Mouse (Mus musculus): ENCODE data around the gene Sult2b1.

Sult2b1 gene

DNA sequence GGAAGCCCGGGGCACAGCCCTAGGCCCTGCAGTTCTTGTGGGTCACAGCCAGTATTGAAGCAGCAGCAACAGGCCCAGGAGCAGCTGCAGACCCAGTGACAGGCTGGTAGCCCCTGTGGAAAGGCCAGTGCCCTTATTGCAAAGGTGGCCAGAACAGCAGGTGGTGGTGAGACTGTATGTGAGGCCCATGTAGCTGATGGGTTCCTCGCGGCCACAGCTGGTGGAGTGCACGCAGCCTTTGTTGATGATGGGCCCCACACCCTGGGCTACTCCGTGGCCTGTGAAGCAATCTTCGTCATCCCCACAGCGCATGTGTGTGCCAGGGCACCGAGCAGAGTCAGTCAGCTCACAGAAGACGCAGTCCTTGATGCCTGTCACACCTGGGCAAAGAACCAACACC is 59.3 kb downstream of the Sult2b1 start:
- no peak for DNase-seq (ENCODE audit: low spot score)

DNA sequence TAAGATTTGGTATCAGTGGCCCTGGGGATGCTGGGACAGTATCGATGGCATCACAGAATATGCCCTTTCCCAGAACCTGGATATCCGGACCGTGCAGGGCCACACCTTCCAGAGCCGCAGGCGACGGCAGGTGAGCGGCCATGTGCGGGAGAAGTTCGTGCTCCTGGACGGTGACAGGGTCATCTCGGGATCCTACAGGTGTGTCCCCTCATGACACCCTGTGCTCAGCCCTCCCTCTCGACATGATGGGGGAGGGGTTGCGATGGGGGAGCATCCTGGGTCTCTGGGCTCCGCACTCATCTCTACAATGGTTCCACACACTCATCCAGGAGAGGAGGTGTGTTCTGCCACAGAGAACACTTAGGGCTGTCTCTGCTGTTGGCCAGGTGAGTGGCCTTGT is 60.7 kb downstream of the Sult2b1 start:
- no peak for DNase-seq (ENCODE audit: low spot score)

DNA sequence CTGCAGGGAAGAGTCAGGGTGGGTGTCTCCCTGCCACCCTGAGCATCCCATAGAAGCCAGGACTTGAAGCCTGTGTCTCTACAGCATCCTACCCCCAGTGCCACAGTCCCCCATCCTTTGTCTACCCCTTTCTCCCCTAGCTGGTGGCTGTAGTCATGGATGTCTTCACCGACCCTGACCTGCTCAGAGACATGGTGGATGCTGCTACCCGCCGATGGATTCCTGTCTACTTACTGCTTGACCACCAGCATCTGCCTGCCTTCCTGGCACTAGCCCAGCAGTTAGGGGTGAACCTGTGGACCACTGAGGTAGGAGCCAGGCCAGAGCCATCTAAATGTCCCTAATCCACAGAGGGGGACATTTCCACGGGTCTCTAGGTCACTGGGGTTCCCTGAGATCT is 61.2 kb downstream of the Sult2b1 start:
- DNase-seq (ENCODE audit: low spot score), result no peak

DNA sequence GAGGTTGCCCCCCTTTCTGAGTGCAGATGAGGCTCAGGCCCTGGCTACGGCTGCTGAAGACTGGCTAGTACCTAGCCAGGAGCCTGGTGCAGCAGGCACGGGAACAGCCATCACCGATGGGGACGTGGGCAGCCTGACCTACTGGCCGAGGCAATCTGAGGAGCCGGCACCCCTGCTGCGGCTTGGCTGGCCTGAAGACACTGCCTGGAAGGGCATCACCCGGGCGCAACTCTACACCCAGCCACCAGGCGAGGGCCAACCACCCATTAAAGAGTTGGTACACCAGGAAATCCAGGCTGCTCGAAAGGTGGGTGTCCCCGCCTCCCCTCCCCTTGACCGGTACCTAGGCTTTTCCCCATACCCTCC is 62.1 kb downstream of the Sult2b1 start:
- DNase-seq (ENCODE audit: low spot score), result no peak

DNA sequence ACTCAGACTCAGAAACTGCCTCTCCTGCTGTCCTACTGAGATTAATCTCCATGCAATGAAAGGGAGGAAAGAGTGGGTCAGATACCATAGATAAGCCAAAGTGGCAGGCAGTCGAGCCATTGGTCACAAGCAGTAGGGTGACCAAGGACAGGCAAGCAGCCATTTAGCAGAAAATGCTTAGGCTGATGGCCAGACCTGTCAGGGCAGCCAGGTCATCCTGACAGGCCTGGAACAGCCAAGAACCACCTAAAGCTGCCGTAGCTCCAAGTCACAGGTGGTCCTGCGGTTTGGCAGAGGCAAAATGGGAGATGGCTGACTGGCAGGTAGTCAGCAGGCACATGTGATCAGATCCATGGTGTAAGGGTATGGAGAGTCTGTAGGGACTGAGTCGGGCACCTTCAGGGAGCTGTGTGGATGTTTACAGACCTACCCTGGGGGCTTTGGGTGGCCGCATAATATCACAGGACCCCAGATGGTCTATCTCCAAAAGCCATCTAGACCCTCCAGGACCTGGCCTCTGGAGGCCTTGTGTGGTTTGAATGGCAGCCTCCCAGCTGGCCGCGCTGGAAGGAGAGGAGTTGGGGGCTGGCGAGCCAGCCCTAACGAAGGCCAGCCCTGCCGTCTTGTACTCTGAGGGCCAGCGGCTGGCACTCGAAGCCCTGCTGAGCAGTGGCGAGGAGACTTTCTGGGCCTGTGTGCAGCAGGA is 62.7 kb downstream of the Sult2b1 start:
- DNase-seq (ENCODE audit: low spot score), result no peak

DNA sequence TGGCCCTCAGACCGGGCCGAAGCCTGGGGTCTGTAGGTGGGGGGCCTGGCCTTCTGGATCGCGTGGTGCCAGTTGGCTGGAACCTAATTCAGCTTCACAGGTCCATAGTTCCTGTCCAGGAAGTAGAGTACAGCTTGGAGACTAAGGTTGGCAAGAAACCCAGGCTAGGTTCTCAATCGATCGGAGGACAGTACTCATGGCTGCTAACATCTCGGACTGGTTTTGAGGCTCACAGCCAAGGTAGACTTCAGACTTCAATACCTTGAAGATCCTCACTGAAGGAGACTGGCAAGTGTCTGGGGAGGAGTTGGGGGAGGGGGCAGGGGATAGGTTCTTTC is 63.3 kb downstream of the Sult2b1 start:
- DNase-seq (ENCODE audit: low spot score), result no peak

DNA sequence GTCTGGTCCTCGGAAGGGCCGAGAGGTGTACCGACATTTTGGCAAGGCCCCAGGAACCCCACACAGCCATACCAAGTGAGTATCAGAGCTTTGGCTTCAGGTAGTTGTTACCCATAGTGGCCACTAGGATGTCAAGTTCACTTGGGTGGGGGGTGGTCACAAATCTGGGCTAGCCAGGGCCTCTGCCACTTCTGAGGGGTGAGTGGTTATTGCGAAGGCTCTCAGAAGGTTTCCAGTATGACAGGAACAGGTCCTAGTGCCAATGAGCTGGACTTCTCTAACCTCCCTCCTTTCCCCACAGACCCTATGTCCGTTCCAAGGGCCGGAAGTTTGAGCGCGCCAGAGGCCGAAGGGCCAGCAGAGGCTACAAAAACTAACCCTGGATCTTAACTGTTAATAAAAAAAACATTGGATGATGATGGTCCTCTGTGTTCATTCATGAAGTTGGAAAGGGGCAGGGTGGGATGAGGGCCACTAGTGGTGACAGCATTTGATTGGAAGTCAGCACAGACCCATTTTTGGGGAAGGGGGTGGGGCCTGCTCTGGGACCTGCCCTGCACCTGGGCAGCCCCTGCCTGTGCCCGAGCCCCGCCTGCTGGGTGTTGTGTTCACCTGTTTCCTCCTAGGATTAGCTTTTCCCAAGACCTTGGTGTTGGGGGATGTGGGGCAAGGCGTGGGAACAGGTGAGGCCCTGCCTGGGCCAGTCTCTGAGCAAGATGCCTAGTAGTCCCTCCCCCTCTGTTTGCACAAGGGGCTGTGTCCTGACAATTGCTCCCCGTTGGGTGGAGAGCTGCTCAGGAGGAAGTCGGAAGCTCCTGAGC is 63.8 kb downstream of the Sult2b1 start, which contains the start of gene Fam83e:
Gene Fam83e, plus strand, starts transcription at position 800 of the 821 bp plus-strand sequence.
- DNase-seq (ENCODE audit: low spot score), result peak; percentile 15

DNA sequence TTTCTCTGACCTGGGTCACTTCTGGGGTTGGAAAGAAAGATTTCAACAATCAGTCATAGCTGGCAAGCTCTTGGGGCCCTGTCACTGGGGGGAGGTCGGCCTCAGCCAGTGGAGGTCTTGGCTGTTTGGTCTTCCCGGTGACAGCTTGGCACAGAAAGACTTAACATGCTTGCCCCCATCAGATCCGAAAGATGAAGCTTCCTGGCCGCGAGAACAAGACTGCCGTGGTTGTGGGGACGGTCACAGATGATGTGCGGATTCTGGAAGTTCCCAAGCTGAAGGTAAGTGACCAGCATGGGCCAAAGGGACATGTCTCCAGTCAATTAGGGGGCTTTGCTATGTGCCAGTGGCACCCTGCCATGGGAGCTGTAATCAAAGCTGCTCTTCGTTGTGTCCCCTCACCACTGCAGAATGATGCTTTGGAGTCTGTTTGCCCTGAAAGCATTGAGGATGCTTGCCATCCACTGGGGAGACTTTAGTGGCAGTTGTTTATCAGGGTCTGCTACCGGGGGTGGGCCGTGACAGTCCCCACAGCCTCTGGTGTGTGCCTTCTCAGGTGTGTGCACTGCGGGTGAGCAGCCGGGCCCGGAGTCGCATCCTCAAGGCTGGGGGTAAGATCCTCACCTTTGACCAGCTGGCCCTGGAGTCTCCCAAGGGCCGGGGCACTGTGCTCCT is 64.6 kb downstream of the Sult2b1 start:
- no peak for DNase-seq (ENCODE audit: low spot score)

DNA sequence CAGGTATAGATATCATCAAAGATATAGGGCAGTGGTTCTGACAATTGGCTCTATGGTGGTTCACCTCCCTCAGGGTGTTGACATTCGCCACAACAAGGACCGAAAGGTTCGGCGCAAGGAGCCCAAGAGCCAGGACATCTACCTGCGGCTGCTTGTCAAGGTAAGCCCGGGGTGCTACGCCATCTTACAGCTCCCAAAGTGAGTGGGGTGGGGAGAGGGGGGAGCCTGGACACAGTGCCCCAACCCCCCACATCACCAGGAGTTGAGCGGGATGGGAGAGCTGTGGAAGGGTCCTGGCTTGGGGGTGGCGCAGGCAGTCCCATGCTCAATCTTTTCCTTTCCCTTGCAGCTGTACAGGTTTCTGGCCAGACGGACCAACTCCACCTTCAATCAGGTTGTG is 65.3 kb downstream of the Sult2b1 start:
- no peak for DNase-seq (ENCODE audit: low spot score)

DNA sequence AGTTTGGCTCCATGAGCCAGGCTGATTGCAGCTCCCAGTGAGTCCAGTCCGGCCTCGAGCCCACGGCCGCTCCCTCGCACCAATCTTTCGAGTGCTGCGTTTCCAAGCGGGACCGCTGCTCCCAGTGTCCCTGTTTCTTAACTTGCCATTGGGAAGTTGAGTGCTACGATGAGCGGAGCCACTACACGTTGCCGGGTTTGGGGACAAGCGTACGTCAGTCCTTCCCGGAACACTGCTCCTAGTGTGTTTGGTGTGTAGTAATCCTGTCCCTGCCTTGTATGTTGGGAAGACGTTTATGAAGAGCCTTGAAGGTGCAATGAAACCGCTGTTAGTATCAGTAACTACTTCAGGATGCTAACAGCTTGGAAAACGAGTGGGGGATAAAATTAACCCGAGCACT is 66.1 kb downstream of the Sult2b1 start:
- no peak for DNase-seq (ENCODE audit: low spot score)

DNA sequence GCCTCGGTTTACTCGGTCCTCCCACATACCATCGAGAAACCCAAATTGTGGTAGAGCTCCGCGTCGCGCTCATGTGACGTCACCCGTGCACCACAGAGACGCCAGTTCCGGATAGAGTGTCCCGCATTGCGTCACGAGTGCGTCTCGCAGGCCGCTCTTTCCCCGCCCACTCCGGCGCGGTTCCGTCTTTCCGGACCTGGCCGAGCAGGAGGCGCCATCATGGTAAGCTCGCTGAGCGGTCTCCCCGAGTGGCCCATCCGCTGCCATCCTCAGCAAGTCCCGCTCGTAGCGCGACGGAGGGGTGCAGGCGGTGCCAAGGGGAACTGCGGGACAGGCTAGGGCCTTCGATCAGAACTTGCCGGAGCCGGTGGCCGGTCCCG is 66.6 kb downstream of the Sult2b1 start, which contains the start of gene Sphk2:
Gene Sphk2, minus strand, starts transcription at position 85 of the 380 bp plus-strand sequence.
- peak; percentile 98 for DNase-seq (ENCODE audit: low spot score)

DNA sequence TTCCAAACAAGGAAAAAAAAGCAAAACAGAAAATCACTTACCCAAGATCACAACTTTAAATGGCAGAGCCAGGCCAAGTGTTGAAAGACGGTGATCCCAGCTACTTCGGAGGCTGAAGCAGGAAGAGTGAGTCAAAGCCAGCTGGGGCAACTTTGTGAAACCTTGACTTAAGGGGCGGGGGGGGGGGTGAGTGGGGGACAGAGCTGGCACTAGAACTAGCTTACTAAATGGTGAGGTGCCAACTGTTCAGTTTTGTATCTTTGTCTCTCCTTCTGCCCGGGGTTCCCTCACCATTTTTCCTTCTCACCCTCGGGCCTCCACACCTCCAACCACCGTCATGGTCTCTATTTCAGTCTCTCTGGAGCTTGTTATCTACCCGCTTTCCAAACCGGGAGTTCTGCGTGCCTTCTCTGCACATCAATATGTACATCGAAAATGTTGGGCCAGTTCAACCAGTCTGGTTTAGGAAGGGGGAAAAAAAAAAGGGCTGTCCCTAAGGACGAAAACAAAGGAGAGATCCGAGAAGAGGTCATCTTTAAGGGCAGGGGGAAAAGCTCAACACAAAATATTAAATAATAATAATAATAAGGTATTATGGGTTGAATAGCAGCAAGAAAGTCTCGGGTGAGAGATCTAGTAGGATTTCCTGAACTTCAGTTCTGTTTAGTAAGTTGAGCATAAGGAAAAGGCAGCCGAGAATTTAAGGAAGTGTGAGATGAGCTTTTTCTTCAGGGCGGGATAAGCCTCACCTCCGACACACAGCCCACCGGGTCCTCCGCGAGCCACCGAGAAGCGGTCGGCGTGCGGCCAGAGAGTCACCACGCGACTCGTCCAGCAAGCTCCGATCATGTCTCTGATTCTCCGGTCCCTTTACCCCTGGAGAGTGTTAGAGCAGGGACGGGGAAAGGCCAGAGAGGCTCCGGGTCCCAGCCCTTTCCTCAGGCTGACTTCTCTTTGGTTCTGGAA is 67.2 kb downstream of the Sult2b1 start:
- DNase-seq (ENCODE audit: low spot score), result no peak

DNA sequence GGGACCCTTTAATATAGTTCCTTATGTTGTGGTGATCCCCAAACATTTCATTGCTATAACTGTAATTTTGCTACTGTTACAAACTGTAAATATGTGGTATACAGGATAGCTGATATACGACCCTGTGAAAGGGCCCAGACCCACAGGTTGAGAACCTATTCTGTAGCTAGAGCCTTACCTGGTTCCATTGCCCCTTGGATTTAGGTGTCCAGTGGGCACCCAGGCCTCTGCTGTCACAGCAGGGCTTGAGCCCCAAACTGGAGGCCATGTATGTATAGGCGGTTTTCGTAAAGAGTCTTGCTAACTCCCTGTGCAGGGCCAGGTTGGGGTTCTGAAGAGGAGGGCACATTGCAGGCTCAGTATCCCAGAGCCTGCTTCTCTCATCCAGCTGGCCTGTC is 68.0 kb downstream of the Sult2b1 start:
- no peak for DNase-seq (ENCODE audit: low spot score)

DNA sequence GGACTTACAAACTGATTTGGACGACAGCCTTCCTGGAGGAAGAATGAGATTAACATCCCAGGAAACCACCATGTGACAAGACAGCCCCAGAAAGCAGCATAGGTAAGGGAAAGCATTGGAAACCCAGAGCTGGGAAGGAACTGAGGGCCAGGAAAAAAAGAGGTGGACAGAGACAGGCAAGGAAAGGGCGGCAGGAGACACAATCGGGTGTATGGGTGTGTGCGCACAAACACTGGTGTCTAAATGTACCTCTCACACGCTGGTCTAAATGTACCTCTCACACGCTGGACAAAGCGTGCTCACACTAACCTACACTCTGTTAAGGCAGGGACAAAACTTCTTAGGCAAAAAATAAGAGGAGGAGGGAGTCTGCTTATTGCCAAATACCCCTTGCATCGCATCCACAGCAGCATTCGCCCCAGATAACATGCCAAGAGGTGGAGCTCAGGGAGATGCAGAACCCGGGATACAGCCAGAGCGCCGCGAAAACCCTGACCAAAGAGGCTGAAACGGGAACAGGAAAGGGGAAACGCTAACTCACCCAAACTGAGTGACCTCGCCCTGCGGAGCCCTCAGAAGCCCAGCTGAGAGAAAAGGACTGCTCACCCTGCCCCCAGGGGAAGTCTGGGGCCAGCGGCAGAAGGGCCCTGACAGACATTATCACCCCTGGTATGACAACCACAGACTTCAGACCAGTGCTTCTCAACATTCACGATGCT is 68.6 kb downstream of the Sult2b1 start:
- no peak for DNase-seq (ENCODE audit: low spot score)

DNA sequence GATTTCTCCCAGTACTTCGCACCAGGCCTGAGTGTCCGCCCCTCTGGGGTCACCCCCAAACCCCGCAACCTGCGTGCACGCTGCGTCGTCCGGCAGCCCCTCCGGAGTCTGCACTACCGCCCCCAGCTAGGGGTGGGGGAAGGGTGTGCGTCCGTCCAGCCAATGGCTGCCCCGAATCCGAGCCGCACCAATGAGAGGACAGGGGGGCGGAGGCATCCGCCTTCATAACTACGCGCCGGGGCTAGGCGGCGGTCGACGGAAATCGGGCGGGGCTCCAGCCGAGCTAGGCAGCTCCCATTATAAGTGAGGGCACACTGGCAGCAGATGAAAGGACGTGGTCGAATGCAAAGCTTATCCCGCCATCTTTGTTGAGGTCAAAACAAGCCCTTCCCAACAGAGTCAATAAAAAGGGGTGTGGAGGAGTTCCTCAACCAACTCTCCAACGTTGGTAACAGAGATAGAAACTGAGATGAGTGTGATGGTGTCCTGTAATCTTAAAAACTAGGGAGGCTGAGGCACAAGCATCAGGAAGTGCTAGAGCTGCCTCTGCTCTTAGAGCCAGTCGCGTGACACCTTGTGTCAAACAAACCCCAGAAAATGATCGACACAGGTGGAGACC is 69.3 kb downstream of the Sult2b1 start, which contains the start of gene Rpl18:
Gene Rpl18, plus strand, starts transcription at position 368 of the 619 bp plus-strand sequence.
- DNase-seq (ENCODE audit: low spot score), result peak; percentile 93

DNA sequence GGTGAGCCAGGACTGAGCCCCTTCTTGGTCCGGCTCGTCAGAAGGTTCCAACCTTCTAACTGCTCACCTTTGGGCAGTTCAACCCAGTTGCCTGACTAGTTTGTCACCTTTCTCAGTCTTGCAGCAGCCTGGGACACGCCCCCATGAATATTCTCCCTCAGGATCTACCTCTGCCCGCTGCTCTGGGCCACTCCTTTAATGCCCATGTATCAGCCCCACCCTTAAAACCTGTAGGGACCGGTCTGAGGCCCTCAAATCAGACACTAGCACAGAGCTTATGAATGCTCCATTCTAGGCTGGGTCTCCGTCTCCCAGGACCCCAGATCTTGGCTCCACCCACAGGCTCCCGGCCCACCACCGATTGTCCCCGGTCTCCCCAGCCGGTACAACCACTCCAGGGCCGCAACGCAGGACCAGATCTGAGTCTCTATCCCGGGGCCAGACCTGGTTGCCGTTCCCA is 69.8 kb downstream of the Sult2b1 start:
- no peak for DNase-seq (ENCODE audit: low spot score)

DNA sequence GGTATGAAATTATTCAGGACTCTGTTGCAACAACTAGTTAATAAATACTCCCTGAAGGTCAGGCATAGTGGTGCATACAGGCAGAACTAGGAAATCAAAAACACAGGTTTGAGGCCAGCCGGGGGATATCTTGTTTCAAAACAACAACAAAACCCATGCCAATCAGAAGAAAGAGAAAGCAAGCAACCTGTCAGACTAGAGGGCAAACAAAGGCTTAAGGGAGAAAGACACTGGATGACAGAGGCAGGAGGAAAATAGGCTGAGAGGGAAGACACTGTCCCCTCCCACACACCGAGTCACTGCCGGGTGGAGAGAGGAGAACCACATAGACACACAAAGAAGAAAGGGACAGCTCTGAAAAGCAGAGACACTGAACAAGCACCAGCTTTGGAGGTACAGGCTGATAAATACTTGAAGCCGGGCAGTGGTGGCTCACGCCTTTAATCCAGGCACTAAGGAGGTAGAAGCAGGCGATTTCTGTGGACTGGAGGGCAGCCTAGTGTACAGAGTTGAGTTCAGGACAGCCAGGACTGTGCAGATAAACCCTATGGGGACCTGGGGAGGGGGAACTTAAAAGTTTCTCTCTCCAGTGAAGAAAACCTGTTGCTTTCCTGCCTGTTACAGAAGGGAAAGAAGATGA is 70.5 kb downstream of the Sult2b1 start:
- no peak for DNase-seq (ENCODE audit: low spot score)

DNA sequence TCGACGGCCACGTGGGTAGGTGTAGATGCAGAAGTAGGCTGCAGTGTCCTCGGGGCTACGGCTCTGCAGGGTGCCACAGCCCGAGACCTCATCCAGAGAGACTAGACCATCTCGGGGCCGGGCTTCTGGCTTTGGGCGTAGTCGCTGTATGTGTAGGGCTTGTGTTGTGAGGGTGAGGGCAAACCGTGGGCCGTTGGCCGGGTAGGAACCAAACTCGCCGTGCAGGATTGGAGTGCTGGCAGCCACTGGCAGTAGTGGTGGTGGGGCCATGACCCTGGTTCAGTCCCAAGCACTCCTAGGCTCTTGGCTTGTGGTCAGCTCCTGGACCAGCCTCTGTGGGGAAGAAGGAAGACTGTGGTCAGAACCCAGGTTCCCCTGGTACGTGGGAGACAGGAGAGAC is 71.1 kb downstream of the Sult2b1 start:
- no peak for DNase-seq (ENCODE audit: low spot score)

DNA sequence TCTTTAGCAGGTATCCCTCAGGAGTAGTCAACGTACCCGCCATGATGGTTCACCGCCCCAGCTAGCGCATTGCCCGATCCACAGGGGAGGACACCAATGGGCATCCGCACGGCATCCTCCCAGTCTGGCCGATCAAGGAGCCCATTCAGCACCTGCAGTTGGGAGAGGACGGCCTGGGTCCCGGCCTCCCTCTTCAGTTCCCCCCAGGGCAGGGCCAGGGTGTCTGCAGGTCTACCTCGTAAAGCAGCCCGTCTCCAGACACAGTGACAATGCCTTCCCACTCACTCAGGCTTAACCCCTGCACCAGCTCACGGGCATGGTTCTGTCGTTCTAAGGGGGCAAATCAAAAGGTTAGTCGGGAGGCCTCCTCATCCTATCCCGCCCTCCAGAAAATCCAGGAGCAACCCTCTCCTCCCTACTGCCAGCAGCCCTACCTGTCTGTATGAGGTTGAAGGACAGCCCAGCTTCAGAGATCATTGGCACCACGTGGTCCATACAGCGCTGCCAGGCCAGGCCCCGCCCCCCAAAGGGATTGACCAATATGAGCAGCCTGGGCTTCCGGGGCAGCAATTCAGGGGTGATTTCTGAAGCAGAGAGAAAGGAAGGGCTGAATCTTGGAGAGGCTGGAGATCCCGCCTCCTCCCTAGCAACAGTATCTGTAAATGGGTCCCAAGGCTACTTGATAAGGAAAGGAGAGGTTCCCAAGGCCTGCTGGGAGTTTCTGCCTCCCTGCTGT is 72.3 kb downstream of the Sult2b1 start:
- DNase-seq (ENCODE audit: low spot score), result no peak
